Mouse (Mus musculus): Measurements from ENCODE around the gene Mrps6. TPM values are rescaled to one million over a fixed set of nuclear protein-coding genes. Genes with fewer than 3 reads are reported as not detected.

Gene Mrps6
- total and polyA plus RNA-seq, 3 experiments: 10.1 to 23.2 (median 16.6) TPM

DNA sequence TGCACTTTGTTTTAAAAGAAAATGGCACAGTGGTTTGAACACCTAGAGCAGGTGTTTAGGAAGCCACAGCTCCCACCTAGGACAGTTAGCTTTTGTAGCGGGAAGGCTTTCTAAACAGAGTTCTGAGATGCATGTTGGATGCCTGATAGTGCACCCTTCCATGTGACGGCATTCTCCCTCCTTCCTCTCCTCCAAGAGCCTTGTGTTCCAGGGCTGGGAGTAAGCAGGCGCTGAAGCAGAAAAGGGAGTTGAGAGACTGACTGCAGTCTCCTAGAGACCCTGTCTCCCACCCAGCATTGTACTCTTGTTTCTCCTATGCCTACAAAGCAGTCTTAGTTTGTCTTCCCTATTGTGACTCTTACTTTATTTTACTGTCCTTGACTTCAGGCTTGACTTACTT, 2.1 kb downstream of the Mrps6 start:
- no peak for DNase-seq (ENCODE audit: low spot score)
- ATAC-seq (ENCODE audit: extremely low read depth, insufficient number of reproducible peaks, low FRiP score, poor library complexity, severe bottlenecking): no peak
- Histone ChIP-seq H3K9me3 (replicated peaks) (no peaks in the 10 kb centered on the region), H3K4me1 (ENCODE audit: insufficient read depth, low read depth, low read length) (peaks cover 20% of the 10 kb centered on the region), H3K4me3 (ENCODE audit: low read depth, low read length) (no peak overlapping the region), H3K36me3 (replicated peaks) (peaks cover 53% of the 10 kb centered on the region), H3K27me3 (ENCODE audit: insufficient read depth, low read length) (no peaks in the 10 kb centered on the region)
- TF ChIP-seq TAL1 (conservative IDR thresholded peaks at IDR 0.05; ENCODE audit: low read depth, low read length) (no peak), CTCF (IDR thresholded peaks at IDR 0.05; ENCODE audit: low read depth, low read length) (no peak), POLR2AphosphoS5 (IDR thresholded peaks at IDR 0.05; ENCODE audit: insufficient replicate concordance, low read depth, low read length) (no peak), GATA2 (IDR thresholded peaks at IDR 0.05; ENCODE audit: borderline replicate concordance, low read depth, low read length) (no peak), GATA1 (IDR thresholded peaks at IDR 0.05; ENCODE audit: borderline replicate concordance, low read length) (no peak)

DNA sequence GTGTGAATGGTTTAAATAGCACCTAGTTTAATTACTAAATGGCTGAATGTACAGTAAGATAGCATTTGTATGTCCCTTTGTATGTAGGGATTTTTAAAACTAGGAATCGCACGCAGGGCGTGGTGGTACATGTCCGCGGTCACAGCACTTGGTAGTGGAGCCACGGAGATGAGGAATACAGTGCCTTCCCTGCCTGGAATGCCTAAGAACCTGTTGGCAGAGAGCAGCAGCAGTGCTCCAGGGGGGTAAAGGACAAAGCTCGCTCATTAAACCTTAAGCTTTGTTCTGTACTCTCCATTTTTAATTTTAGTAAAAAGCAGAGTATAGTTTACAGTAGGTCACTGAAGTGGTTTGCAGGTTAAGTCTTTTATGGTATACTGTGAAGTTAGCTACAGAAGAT, 3.5 kb downstream of the Mrps6 start:
- H3K4me3 ChIP-seq (ENCODE audit: low read depth, low read length): no peak overlapping the region
- peaks cover 67% of the 10 kb centered on the region for H3K36me3 ChIP-seq (replicated peaks)
- DNase-seq (ENCODE audit: low spot score) (no peak), ATAC-seq (ENCODE audit: extremely low read depth, insufficient number of reproducible peaks, low FRiP score, poor library complexity, severe bottlenecking) (no peak)
- H3K9me3 ChIP-seq (replicated peaks): no peaks in the 10 kb centered on the region
- peaks cover 22% of the 10 kb centered on the region for H3K4me1 ChIP-seq (ENCODE audit: insufficient read depth, low read depth, low read length)
- TF ChIP-seq GATA2 (IDR thresholded peaks at IDR 0.05; ENCODE audit: borderline replicate concordance, low read depth, low read length) (no peak), GATA1 (IDR thresholded peaks at IDR 0.05; ENCODE audit: borderline replicate concordance, low read length) (no peak), POLR2AphosphoS5 (IDR thresholded peaks at IDR 0.05; ENCODE audit: insufficient replicate concordance, low read depth, low read length) (no peak), TAL1 (conservative IDR thresholded peaks at IDR 0.05; ENCODE audit: low read depth, low read length) (no peak), CTCF (IDR thresholded peaks at IDR 0.05; ENCODE audit: low read depth, low read length) (no peak)
- no peaks in the 10 kb centered on the region for H3K27me3 ChIP-seq (ENCODE audit: insufficient read depth, low read length)

DNA sequence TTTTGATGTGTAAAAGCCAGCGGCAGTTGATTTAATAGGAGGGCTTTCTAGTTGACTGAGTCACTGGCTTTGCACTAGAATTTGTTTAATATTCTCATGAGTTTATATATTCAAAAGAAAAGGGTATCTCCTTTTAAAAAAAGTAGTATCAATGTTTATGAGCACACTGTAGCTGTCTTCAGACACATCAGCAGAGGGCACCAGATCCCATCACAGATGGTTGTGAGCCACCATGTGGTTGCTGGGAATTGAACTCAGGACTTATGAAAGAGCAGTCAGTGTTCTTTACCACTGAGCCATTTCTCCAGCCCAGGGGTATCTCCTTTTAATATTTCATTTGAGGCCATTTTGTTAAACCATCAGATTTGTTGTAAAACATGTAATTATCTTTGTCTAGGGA, 4.8 kb downstream of the Mrps6 start:
- TF ChIP-seq POLR2AphosphoS5 (IDR thresholded peaks at IDR 0.05; ENCODE audit: insufficient replicate concordance, low read depth, low read length) (no peak), TAL1 (conservative IDR thresholded peaks at IDR 0.05; ENCODE audit: low read depth, low read length) (no peak), GATA1 (IDR thresholded peaks at IDR 0.05; ENCODE audit: borderline replicate concordance, low read length) (no peak), GATA2 (IDR thresholded peaks at IDR 0.05; ENCODE audit: borderline replicate concordance, low read depth, low read length) (no peak)
- no peaks in the 10 kb centered on the region for H3K27me3 ChIP-seq (ENCODE audit: insufficient read depth, low read length)
- H3K9me3 ChIP-seq (replicated peaks): no peaks in the 10 kb centered on the region
- H3K4me3 ChIP-seq (ENCODE audit: low read depth, low read length): no peak overlapping the region
- peaks cover 78% of the 10 kb centered on the region for H3K36me3 ChIP-seq (replicated peaks)
- ATAC-seq (ENCODE audit: extremely low read depth, insufficient number of reproducible peaks, low FRiP score, poor library complexity, severe bottlenecking): no peak
- H3K4me1 ChIP-seq (ENCODE audit: insufficient read depth, low read depth, low read length): peaks cover 16% of the 10 kb centered on the region
- no peak for DNase-seq (ENCODE audit: low spot score)

DNA sequence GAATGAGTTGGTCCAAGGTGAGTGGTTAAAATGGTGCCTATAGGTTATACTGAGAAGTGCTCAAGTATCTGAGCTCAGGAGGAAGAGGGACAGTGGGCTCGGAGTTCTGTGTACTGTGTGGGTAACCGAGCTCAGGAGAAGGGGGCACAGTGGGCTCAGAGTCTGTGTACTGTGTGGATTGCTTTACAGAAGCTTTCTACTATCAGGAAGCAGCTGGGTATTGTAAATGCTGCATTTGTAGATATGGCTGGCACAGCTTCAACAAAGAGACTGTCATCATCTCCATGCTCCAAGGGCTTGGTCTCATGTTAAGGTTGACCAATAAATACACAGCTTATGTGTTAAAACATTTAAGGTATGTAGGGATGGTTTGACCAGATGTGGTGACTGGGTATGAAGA, 6.7 kb downstream of the Mrps6 start:
- no peak for ATAC-seq (ENCODE audit: extremely low read depth, insufficient number of reproducible peaks, low FRiP score, poor library complexity, severe bottlenecking)
- Histone ChIP-seq H3K9me3 (replicated peaks) (no peaks in the 10 kb centered on the region), H3K27me3 (ENCODE audit: insufficient read depth, low read length) (no peaks in the 10 kb centered on the region), H3K4me1 (ENCODE audit: insufficient read depth, low read depth, low read length) (peaks cover 7% of the 10 kb centered on the region), H3K4me3 (ENCODE audit: low read depth, low read length) (no peak overlapping the region), H3K36me3 (replicated peaks) (peaks cover 90% of the 10 kb centered on the region)
- no peak for DNase-seq (ENCODE audit: low spot score)
- no peak for TF ChIP-seq CTCF (IDR thresholded peaks at IDR 0.05; ENCODE audit: low read depth, low read length)
- no peak for TF ChIP-seq GATA2 (IDR thresholded peaks at IDR 0.05; ENCODE audit: borderline replicate concordance, low read depth, low read length)
- no peak for TF ChIP-seq TAL1 (conservative IDR thresholded peaks at IDR 0.05; ENCODE audit: low read depth, low read length)
- no peak for TF ChIP-seq GATA1 (IDR thresholded peaks at IDR 0.05; ENCODE audit: borderline replicate concordance, low read length)
- no peak for TF ChIP-seq POLR2AphosphoS5 (IDR thresholded peaks at IDR 0.05; ENCODE audit: insufficient replicate concordance, low read depth, low read length)

DNA sequence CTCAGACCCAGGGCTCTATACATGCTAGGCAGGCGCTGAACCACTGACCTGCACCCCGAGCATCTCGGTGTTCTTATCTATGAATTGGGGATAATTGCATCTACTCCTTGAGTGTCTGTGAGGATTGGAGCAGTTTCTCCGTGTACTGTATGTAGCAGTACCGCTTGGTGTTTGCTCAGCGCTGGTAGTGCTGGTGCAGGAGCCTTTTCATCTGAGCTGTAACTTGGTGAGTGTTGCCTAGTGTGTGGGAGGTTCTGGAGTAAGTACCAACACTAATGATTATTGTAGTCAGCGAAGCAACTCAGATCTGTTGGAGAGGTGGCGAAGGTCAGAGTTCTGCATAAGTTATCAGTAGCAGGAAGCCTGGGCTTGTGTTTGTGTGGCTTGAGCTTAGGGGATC, 12.3 kb downstream of the Mrps6 start:
- DNase-seq (ENCODE audit: low spot score) (no peak), ATAC-seq (ENCODE audit: extremely low read depth, insufficient number of reproducible peaks, low FRiP score, poor library complexity, severe bottlenecking) (no peak)
- peaks cover 77% of the 10 kb centered on the region for H3K36me3 ChIP-seq (replicated peaks)
- 0 out of 2 replicates have a peak, but pooled peaks cover 2% of the 10 kb centered on the region for H3K4me1 ChIP-seq (ENCODE audit: insufficient read depth, low read depth, low read length)
- H3K9me3 ChIP-seq (replicated peaks): no peaks in the 10 kb centered on the region
- H3K27me3 ChIP-seq (ENCODE audit: insufficient read depth, low read length): no peaks in the 10 kb centered on the region
- TF ChIP-seq CTCF (IDR thresholded peaks at IDR 0.05; ENCODE audit: low read depth, low read length) (no peak), GATA2 (IDR thresholded peaks at IDR 0.05; ENCODE audit: borderline replicate concordance, low read depth, low read length) (no peak)
- no peak overlapping the region for H3K4me3 ChIP-seq (ENCODE audit: low read depth, low read length)

DNA sequence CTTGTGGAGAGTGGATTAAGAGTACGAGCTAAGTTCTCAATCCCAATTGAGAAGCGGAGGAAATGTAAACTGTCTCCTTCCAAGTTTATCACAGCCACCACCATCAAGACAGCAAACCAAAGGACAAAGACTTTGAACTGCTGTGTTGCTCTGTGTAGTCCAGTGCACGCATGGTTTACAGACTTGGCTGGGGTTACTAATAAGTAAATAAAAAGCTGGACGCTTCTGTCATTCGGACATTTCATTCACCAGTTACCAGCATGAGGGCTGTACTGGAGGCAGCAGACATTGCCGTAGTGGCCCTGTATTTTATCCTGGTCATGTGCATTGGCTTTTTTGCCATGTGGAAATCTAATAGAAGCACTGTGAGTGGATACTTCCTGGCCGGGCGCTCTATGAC, 18.7 kb downstream of the Mrps6 start:
- H3K9me3 ChIP-seq (replicated peaks): no peaks in the 10 kb centered on the region
- no peak overlapping the region for H3K4me3 ChIP-seq (ENCODE audit: low read depth, low read length)
- no peaks in the 10 kb centered on the region for H3K4me1 ChIP-seq (ENCODE audit: insufficient read depth, low read depth, low read length)
- H3K36me3 ChIP-seq (replicated peaks): peaks cover 50% of the 10 kb centered on the region
- TF ChIP-seq POLR2AphosphoS5 (IDR thresholded peaks at IDR 0.05; ENCODE audit: insufficient replicate concordance, low read depth, low read length): no peak
- no peaks in the 10 kb centered on the region for H3K27me3 ChIP-seq (ENCODE audit: insufficient read depth, low read length)
- DNase-seq (ENCODE audit: low spot score): no peak
- ATAC-seq (ENCODE audit: extremely low read depth, insufficient number of reproducible peaks, low FRiP score, poor library complexity, severe bottlenecking): no peak

DNA sequence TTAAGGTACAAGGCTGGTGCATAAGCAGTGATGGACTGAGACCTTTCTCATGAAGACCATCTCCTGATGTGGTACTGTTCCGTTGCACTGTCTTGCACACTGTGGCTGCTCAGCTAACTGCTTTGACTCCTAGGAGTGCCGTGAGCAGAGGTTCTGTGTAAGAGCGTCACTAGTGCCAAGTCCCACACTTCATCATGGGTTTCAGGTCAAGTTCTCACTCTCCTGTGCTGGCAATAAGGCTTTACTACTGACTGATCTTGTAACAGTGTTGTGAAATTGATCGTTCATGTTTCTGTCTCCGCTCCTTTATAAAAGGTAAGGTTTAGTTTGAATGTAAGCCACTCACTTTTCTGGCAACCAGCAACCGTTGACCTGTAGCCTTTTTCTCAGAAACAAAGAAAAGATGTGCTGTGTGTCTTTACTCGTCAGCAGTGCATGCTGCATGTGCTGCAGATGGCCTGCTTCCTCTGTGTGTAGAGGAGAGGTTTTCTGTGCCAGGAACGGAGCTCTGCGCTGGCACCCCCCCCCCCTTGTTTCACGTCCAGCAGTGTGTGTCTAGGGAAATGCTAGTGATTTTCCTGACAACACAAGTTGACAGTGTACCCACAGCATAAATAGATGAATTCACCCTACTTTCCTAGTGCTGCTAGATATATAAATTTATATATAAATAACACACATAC, 25.8 kb downstream of the Mrps6 start:
- peaks cover 26% of the 10 kb centered on the region for H3K36me3 ChIP-seq (replicated peaks)
- H3K4me1 ChIP-seq (ENCODE audit: insufficient read depth, low read depth, low read length): no peaks in the 10 kb centered on the region
- TF ChIP-seq GATA2 (IDR thresholded peaks at IDR 0.05; ENCODE audit: borderline replicate concordance, low read depth, low read length): no peak
- TF ChIP-seq CTCF (IDR thresholded peaks at IDR 0.05; ENCODE audit: low read depth, low read length): no peak
- no peak for TF ChIP-seq GATA1 (IDR thresholded peaks at IDR 0.05; ENCODE audit: borderline replicate concordance, low read length)
- no peak for TF ChIP-seq TAL1 (conservative IDR thresholded peaks at IDR 0.05; ENCODE audit: low read depth, low read length)
- TF ChIP-seq POLR2AphosphoS5 (IDR thresholded peaks at IDR 0.05; ENCODE audit: insufficient replicate concordance, low read depth, low read length): no peak
- H3K4me3 ChIP-seq (ENCODE audit: low read depth, low read length): no peak overlapping the region
- H3K27me3 ChIP-seq (ENCODE audit: insufficient read depth, low read length): no peaks in the 10 kb centered on the region
- ATAC-seq (ENCODE audit: extremely low read depth, insufficient number of reproducible peaks, low FRiP score, poor library complexity, severe bottlenecking): no peak
- DNase-seq (ENCODE audit: low spot score): no peak
- H3K9me3 ChIP-seq (replicated peaks): no peaks in the 10 kb centered on the region

Measured in G1E (cell line).